Mouse (Mus musculus): ENCODE measurements around the gene Celf2.

The Celf2 gene

DNA sequence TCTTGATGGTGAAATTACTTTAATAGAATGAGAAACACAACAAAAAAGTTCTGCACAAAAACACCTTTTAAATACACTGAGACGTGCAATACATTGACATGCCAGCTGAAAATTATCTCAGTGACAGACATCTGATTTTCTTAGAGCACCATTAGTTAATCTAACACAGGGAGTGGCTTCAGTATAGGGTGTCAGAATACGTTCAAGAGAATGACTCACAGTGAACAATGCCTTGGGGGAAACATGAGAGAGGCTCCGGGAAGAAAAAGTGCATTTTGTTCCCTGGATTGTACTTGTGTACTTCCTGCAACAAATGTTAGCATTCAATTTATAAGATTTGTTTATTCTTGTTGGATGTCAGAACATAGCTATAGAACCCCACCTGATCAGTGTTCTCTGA is 487.2 kb downstream of the Celf2 start:
- no peak for DNase-seq (ENCODE audit: low read depth)

DNA sequence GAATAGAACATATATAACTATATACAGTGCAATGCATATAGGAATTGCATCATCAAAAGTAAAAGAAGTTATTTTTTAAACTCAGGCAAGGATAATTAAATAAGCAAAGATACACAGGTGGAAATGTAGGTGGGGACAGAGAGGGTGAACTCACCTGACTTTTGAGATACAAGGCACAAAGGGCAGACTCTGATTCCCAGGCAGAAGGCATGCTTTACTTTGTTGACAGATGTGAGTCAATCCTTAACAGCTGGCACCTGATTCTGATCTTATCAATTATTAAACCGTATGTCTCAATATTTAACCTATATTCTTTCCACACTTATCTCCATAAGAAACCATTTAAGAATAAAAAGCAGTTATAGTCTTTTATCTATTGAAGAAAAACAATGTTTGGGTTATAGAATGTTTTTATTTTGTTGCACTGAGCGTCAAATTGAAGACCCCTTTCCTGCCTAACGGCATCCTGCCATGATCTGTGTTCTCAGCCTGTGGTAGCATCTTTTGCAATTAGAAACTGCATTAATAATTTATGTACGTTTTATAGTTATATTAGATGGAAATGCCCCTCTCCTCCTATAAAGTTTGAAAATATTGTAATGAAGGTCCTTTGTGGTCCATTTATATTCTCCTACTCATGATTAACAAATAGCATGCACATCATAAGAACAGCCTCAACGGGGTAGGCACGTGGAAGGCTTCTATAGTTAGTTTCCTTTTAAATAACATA is 491.8 kb downstream of the Celf2 start:
- DNase-seq (ENCODE audit: low read depth), result no peak

DNA sequence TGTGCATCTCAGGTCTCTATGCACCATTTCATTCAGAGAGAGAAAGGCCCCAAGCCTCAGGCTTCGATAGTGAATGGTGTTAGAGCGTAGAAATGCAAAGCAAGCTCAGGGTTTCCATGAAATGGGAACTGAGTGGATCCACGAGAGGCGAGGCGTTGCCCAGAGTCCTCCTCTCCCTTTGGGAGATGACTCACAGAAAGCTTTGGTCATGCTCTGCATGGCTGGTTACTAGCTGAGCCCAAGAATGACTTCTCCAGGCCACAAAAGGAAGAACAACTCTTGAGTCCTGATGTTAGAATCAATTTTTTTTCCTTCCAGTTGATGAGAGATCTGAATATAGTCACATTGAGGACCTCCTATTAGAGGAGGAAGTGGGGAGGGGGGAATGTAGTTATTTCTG is 496.2 kb downstream of the Celf2 start:
- DNase-seq (ENCODE audit: low read depth), result no peak

DNA sequence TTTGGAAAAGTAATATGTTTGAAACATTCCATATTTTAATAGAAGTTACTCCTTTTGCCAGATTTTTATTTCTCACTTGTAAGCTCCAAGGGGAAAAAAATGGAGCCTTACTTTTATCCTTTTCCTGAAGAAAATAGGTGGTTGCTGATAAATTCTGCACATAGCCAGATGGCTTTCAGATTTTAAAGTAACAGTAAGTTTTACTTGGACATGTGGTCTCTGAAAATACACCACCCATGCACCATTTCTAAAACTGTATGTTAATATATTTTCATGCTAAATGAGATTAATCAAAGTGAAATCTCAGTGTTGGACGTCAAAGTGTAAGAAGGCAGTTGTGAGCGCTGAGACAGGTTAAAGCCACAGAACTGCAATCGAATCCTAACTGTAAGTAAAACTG is 502.5 kb downstream of the Celf2 start:
- DNase-seq (ENCODE audit: low read depth), result no peak

DNA sequence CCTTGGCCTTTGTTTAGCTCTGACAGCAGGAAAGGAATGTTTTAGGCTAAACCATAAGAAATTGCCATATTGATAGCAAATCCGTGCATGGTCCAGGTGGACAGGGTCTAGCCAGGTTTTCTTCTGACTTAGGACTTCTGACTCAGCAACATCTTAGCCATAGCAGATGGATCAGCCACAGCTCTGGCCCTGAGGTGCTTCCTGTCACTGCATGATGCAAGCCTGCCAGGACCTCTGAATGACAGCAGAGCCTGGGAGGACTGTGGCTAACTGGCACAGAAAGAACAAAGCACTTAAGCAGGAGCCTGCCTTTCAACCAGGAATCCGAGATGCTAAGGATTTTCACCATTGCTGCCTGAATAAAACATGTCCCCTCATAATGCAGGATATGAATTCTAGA is 507.4 kb downstream of the Celf2 start:
- DNase-seq (ENCODE audit: low read depth), result peak; percentile 26

DNA sequence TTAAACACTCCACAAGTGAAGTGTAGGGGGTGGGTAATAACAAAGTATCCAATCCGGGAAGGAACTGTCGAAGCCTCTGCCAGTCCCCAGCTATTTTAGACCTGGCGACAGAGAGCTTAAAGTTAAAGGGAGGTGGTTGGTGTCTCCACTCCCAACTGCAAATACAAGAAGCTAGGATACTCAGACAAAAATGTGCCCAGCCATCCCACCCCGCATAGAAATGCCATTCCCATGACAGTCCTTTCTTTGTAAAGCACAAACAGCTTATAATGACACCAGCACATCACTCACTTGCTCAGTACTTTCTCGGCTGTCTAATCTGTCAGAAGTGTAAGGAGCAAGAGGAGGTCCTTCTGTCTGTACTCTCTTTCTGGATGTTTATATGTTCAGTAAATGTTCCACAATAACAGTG is 518.3 kb downstream of the Celf2 start:
- DNase-seq (ENCODE audit: low read depth), result no peak

DNA sequence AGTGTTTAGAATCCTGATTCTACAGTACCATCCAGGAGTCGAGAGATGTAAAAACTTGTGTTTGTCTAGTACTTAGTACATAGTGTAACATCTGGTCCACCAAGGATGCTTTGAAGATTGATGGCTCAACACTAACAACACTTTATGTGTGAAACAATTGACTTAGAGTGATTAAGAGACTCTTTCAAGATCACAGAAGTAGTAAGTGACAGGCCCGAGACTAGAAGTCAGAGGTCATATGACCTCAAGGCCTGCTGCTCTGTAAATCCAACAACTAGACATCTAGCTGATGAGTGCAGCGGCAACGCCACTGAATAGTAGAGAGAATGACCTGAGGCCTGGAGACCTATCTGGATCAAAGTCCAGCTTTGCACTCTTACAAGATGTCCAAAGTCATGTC is 523.7 kb downstream of the Celf2 start:
- no peak for DNase-seq (ENCODE audit: low read depth)

DNA sequence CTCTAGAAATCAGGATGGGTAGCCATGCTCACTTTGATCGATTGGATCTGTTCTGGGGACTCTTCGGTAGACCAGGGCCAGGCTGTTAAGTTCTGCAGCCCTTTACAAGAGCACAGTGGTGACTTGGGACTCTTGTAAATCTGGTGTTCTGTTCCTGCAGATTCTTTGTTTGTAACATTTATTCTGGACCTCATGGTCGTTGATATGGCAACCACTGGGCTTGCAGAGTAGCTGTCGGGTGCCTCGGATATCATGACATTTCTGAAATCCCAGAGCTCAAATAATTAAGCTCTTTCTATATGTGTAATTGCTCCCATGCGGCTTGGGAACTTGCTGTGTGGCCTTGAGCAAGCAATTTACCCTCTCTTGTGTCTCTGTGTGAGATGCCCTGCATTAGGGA is 525.5 kb downstream of the Celf2 start:
- DNase-seq (ENCODE audit: low read depth), result no peak

DNA sequence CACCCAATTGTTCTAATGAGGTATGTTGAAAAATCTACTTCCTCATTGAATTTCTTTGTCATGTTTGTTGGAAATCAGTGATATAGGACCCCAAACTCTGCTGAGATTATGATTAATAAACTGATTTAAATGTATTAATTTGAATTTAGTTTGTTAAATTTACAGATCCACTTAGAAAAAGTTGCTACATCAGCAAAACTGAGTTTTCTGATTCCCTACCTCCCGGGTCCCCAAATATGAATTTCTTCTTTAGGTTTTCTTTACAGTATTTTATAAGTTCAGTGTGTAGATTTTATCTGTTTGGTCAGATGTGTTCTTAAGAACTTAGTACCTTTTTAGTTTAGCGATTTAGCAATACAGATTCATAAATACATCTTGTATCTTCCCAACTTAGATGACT is 533.1 kb downstream of the Celf2 start:
- DNase-seq (ENCODE audit: low read depth), result no peak

DNA sequence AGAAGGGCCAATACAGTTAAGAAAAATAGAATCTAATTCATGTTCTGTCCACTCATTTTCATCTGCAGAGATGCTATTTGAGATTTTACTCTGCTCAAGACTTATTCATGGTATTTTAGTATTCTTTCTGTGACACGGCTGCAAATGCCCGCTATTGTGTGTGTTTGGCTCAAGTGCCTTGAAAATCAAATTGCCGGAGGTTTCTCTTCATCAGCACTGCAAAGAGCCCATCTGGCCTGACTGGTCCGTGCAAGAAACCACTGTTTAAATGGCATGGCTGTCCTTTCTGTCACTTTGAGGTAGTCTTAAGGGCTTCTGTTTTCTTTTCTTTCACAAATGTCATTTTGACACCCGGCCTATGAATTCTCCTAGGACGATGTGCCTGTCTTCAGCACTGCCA is 540.1 kb downstream of the Celf2 start:
- no peak for DNase-seq (ENCODE audit: low read depth)

DNA sequence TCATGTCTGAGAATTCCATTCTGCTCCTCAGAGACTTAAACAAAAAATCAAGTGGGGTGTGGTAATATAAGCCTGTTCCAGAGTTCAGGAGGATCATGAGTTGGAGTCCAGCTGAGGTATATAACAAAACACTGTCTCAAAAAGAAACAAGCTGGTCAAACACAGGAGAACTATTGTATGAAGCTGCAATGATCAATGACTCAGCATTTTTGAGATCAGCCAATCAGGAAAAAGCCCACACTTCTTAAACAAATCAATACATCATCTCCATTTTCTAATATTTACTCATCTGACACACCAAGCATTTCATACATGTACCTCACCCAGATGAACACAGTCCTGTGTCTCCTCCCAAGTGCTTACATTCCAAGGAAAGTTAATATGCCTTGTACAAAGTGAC is 544.1 kb downstream of the Celf2 start:
- DNase-seq (ENCODE audit: low read depth), result no peak

DNA sequence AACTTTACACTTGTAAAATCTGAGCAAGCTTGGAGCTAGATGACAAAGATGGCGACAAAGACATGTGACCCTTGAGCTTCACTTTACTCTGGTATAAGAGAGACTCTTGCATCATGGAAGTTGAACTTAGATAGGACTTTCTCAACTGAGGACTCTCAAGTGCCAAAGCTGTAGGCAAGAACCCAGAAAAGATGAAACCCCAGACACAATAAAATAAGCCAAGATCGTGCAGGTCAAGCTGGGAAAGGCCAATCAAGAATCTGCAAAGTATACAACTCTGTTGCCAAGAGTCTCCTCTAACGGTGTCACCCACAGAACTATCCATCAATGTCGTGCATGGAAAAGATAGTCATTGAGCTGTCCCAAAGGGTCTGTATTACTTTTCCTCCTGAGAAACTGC is 558.7 kb downstream of the Celf2 start:
- DNase-seq (ENCODE audit: low read depth), result no peak

DNA sequence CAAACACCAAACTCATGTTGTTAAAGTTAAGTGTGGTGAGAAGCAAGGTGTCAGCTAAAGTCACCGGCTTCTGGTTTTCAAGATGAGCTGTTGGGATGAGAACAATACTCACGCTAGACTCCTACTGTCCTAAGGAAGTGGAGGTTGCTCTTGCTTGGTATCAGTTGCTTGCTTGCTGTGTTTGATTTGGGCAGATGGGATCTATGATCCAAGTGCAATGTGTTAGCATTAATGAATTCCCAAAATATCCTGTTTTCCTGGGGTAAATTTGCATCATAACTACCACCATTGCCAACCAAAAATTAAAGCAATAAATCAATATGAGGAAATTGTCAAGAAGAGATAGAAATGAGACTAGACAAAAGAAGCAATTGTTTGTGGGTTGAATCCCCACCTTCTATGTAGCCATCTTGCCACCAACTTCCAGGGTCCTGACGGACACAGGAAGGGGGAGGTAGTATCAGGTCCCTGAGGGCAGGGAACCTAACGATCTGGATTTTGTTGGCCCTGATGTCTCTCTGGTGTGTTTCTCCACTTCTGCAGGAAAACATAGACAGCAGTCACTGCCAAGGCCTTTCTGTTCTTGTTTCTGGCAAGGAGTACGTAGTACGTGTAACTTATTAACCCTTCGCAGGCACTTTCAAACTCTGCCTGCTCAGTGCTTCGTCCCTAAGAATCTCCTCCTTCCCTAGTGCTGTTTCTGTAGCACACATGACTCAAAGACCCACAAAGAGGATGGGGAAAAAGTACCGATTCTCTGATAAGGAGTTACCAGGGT is 563.5 kb downstream of the Celf2 start:
- DNase-seq (ENCODE audit: low read depth), result no peak

DNA sequence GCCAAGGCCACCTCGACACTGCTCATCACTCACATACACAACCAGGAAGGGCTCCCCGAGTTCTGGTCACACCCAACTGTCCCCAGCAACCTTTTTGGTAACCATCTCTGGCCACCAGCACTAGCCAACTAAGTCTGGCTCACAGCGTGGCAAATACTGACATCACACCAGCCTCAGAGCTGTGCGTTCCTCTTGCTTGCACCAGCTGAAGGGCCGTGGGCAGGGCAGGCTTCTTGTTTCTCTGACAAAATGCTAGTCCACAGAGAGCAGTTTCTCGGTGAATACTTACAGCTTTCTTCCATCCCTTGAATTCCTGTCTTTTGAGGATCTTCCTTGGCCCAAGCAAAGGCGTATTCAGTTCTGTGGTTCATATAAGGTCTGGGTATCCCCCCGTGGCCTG is 565.7 kb downstream of the Celf2 start:
- DNase-seq (ENCODE audit: low read depth), result no peak

DNA sequence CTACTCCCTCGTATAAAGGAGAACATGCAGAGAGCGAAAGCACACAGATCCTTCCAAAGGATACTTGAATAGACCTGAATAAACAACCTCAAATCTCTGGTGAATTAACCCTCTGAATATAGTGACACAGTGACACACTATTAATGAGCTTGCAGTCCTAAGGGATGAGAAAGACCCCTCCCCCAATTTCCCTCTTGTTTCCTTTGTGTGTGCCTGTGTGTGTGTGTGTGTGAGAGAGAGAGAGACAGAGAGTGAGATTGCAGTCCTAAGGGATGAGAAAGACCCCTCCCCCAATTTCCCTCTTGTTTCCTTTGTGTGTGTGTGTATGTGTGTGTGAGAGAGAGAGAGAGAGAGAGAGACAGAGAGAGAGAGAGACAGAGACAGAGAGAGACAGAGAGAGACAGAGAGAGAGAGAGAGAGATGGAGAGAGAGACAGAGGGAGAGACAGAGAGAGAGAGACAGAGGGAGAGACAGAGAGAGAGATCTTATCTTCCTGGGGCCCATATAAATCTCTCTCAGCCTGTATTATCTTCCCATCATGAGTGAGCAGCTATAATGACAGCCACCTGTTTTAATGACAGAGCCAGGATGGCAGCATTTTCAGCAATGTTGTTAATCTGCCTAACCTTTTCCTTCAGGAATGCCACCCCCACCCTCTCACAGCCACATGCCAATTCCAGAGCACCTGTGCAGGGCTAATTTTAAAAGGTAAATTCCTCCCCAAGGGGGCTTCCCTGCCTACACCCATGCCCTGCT is 566.5 kb downstream of the Celf2 start:
- no peak for DNase-seq (ENCODE audit: low read depth)

DNA sequence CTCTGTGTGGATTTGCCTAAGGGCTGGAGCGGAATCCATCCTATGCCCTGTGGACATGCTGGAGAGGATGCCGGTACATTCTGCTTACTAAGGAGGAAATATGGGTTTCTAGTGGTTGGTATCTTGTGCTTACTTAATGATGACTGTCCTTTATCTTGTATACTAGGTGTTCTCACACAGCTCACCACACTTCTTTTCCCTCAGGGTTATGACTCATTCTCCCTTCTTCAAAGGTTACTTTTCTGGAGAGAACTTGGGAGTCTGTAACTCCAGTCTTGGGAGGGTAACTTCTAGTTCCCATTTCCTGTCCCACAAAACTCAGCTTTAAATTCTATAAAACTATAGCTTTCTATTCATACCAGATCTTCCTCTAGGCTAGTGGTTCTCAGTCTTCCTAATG is 570.2 kb downstream of the Celf2 start:
- DNase-seq (ENCODE audit: low read depth), result peak; percentile 8

DNA sequence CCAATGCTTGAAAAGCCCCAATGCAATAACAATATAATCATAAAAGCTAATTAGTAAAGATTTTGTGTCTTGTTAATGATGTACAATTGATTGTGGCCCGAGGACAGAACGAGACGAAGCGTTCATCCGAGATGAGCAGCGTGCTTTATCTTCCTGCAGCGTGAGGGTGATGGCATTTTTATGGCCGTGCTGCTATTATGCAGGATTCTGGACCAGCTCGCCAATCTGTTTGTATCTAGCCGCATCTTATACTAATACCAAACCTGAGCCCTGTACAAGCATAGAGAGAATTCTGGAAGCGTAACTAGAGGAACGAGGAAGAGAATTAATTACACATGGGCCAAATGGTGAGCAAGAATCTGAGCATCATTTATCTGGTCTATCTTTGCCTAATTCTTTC is 576.2 kb downstream of the Celf2 start:
- no peak for DNase-seq (ENCODE audit: low read depth)

DNA sequence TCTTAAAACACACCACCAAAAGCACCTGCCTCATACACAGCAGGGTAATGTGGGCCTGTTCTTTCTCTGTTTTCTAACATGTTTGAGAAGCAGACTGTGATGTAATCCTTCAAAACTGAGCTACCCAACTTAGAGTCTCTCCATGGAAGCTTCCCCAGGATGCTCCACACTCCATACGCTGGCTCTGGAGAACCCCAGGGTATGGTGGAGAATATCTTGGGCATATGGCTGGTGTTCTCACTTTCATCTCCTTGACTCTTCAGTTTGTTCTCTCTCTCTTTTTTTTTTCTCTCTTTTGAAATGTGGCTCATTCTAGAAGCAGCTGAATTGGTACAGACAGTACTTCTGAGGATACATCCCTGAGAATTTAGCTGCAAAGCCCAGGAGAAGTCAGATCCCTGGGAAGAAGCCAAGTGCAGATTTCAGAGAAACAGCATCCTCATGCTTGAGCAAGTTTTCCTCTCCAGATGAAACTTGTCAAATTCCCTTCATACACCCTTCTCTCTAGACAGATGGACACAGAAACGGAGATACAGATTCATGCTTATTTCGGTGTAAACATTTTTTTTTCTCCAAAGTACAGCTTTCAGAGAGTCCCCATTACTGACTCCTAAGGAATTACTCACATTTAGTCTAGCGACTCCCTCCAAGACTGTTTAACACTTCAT is 581.5 kb downstream of the Celf2 start:
- DNase-seq (ENCODE audit: low read depth), result no peak

DNA sequence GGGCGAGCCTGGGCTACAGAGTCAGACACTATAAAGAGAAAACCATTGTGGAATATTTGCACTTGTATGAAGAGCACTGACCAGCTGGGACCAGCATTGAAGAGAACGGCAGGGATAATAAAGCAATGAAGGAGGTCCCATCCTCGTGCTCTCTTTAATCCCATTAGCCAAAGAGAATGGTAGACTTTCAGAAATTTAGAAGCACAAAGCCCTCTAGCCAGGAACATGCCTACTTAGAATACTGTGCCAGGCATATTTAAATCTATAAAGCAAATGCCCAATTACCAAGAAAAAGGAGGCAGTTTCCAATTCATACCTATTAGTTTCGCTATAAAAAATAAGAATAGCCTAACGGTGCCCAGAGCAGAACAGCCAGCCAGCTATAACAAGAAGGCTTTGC is 583.9 kb downstream of the Celf2 start:
- no peak for DNase-seq (ENCODE audit: low read depth)

DNA sequence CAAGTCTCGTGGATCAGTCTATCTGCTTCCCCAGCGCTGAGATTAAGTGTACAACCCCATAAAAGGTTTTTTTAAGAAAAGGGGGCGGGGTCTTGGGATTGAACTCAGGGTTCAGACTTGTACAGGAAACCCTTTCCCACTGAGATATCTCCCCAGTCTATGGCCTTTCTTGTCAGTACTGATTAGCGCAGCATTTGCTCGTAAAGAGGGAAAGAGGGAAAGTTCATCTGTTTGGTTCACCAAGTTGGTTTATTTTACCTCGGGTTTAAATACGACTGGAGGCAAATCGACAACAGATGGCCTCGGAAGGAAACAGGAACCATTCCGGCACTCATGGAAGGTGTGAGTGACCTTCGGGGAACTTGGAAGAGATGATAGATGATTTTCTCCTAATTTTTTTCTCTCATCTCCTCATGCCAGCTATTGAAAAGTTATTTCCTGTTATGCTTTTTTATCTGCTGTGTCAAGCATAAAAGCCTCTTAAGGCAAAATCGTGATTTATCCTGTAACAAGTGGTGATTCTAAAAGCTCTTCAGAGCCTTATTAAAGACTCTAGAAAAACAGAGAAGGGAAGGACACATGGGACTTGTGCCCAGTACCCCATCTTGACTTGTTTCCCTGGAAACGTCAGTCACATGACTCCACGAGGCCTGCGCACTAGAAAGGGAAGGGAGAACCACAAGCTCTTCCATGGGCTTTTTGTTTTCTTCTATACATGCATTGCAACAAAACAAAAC is 585.5 kb downstream of the Celf2 start:
- DNase-seq (ENCODE audit: low read depth), result no peak

DNA sequence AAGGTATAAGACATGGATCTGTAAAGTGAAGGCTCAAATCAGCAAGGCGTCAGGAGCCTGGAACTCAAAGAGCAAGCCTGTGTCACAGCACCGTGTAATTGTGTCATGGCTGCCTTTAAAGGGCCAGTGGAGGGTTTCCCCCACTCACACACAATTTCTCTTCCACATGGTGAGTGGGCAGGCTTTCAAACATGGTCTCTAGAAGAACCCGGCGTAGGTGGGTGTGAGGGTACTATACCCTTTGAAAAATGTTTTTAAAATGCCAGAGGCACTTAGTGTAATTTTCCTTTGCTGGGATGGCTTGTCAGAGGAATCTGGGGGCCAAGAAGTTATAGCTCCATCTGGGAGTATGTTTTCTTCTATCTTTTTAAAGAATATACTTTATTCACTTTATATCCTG is 594.0 kb downstream of the Celf2 start:
- no peak for DNase-seq (ENCODE audit: low read depth)

DNA sequence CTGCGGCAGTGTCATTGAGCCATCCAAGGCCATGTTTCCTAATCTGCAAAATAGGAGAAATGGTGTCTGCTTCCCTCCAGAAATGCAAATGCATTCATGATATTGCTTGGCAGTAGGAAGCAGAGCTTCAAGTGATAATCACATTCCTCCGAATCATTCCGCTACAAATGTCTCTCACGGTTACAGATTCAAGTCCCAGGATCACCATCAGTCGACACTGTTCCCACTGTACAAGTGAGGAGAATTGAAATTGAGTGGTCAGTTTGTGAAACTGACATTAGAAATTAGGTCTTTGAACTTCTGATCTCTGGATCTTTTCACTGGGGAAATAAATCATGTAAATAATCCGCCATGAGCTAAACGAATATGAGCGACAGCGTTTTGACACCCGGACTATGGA is 596.0 kb downstream of the Celf2 start:
- no peak for DNase-seq (ENCODE audit: low read depth)

Measured in 416B (cell line).